Mouse (Mus musculus) small intestine, adult 2 months (tissue): ENCODE results near the gene Katnal1. TPM values are rescaled to one million over a fixed set of nuclear protein-coding genes. Genes with fewer than 3 reads are reported as not detected.
A peak's percentile ranks its signal among the peaks of the same experiment; 100 is the strongest.

Experiments used
- H3K27ac ChIP-seq: fragments of 200-500 bp; 2 replicates; pipeline ENCODE4 v1.5.1; 2012; ENCODE audit warnings: low read depth, low read length, control low read depth, inconsistent platforms; ENCODE audit not compliant: insufficient read depth
- H3K27me3 ChIP-seq: fragments of 200-500 bp; 2 replicates; pipeline ENCODE4 v1.6.1; 2012; ENCODE audit warnings: mild to moderate bottlenecking, moderate library complexity, low read length, inconsistent platforms; ENCODE audit not compliant: control insufficient read depth, insufficient read depth
- H3K36me3 ChIP-seq: fragments of 200-500 bp; 2 replicates; pipeline ENCODE4 v1.6.1; 2012; ENCODE audit warnings: mild to moderate bottlenecking, low read length, control low read depth, inconsistent platforms; ENCODE audit not compliant: control insufficient read depth, insufficient read depth
- H3K4me1 ChIP-seq: fragments of 200-500 bp; 2 replicates; pipeline ENCODE4 v1.6.1; 2012; ENCODE audit warnings: low read length, inconsistent platforms, mixed read lengths; ENCODE audit not compliant: control insufficient read depth, insufficient read depth, insufficient read length
- H3K4me3 ChIP-seq: fragments of 200-500 bp; 2 replicates; pipeline ENCODE4 v1.5.1; 2012; ENCODE audit warnings: low read depth, mild to moderate bottlenecking, control low read depth, inconsistent platforms, low read length, moderate library complexity
- CTCF ChIP-seq: fragments of 200-500 bp; IDR thresholded peaks from 2 replicates; pipeline ENCODE4 v1.5.1; 2012; ENCODE audit warnings: low read depth, mild to moderate bottlenecking, control low read depth, inconsistent platforms, low read length, moderate library complexity, mixed read lengths; ENCODE audit not compliant: insufficient replicate concordance, insufficient read length; ENCODE audit errors: extremely low read depth
- POLR2A ChIP-seq: fragments of 200-500 bp; IDR thresholded peaks from 2 replicates; pipeline ENCODE4 v1.6.1; 2012; ENCODE audit warnings: low read depth, mild to moderate bottlenecking, control low read depth, inconsistent platforms, low read length, moderate library complexity
- whole genome bisulfite sequencing: fragments of 180-500 bp; shearing (Covaris S2); methylation state at CpG from one replicate; pipeline ENCODE4 v1.1.7; 2018; 5-methylcytosine and 5-hydroxymethylcytosine counted together
- polyA plus RNA-seq: library from polyadenylated mRNA; depleted of rRNA; stranded (reverse); fragments of >200 nt; gene quantifications from 2 replicates; pipeline ENCODE4 v1.2.3, GENCODE M21; 2012

Gene Katnal1
- polyA plus RNA-seq, 1 experiment: 0.82 TPM

- no peaks in the 10 kb centered on the region for H3K27me3 ChIP-seq
- no peak overlapping the region for H3K27ac ChIP-seq
- peaks cover 2% of the 10 kb centered on the region; the same call in 1 of the 2 replicates for H3K4me1 ChIP-seq
- H3K4me3 ChIP-seq: no peak overlapping the region
- no peaks in the 10 kb centered on the region for H3K36me3 ChIP-seq
- whole genome bisulfite sequencing: 89% methylated on average over 6 of the region's 6 CpGs
- TF ChIP-seq POLR2A (no peak), CTCF (no peak)
Observed at GRCm38 (mm10) chr5:148935871-148936270, 6.8 kb upstream of the Katnal1 start.

GRCm38 (mm10) chr5:148935071-148935821 lies 6.1 kb upstream of the Katnal1 start:
- H3K27ac ChIP-seq: no peak overlapping the region
- H3K27me3 ChIP-seq: no peaks in the 10 kb centered on the region
- WGBS: 51% methylated on average over 7 of the region's 7 CpGs
- H3K4me3 ChIP-seq: no peak overlapping the region
- H3K36me3 ChIP-seq: no peaks in the 10 kb centered on the region
- TF ChIP-seq POLR2A (no peak), CTCF (no peak)
- peaks cover 2% of the 10 kb centered on the region; the same call in 1 of the 2 replicates for H3K4me1 ChIP-seq

GRCm38 (mm10) chr5:148934457-148934856 lies 5.3 kb upstream of the Katnal1 start:
- Histone ChIP-seq H3K4me1 (peaks cover 2% of the 10 kb centered on the region; the same call in 1 of the 2 replicates), H3K27ac (no peak overlapping the region), H3K27me3 (no peaks in the 10 kb centered on the region), H3K4me3 (no peak overlapping the region), H3K36me3 (no peaks in the 10 kb centered on the region)
- TF ChIP-seq POLR2A (no peak), CTCF (no peak)
- 39% methylated on average over 6 of the region's 6 CpGs for WGBS

DNA sequence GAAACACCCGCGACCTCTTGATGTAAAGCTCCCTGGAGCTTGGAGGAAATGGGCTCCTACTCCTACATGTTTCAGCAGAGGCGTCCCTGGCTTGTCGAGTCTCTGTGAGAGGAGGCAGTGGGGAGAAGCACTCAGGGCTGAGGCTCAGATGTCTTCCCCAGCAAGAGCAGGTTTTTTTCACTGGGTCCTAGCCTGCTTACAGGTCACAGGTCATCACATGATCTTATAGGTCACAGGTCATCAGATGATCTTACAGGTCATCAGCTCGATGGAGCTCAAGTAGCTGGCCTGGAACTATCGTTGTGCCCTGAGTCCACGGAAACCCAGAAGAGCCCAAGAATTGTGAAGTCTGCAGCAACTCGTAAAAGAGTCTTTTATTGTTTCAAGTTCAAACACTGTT lies 4.6 kb upstream of the Katnal1 start:
- Histone ChIP-seq H3K27me3 (no peaks in the 10 kb centered on the region), H3K4me3 (no peak overlapping the region), H3K36me3 (no peaks in the 10 kb centered on the region), H3K4me1 (peaks cover 5% of the 10 kb centered on the region), H3K27ac (no peak overlapping the region)
- 46% methylated on average over 8 of the region's 8 CpGs for WGBS
- TF ChIP-seq POLR2A (no peak), CTCF (no peak)

- Histone ChIP-seq H3K36me3 (no peaks in the 10 kb centered on the region), H3K27me3 (no peaks in the 10 kb centered on the region), H3K27ac (no peak overlapping the region), H3K4me3 (no peak overlapping the region), H3K4me1 (peaks cover 5% of the 10 kb centered on the region)
- TF ChIP-seq POLR2A (no peak), CTCF (no peak)
- 43% methylated on average over 1 of the region's 1 CpGs for WGBS
Observed at GRCm38 (mm10) chr5:148931301-148931700, 2.2 kb upstream of the Katnal1 start.

- WGBS: under 1% methylated on average over 69 of the region's 69 CpGs
- Histone ChIP-seq H3K4me3 (peak overlapping the region; percentile 93), H3K36me3 (no peaks in the 10 kb centered on the region), H3K27ac (peak overlapping the region; percentile 25; the same call in 1 of the 2 replicates), H3K4me1 (peaks cover 5% of the 10 kb centered on the region), H3K27me3 (no peaks in the 10 kb centered on the region)
- TF ChIP-seq POLR2A (peak; percentile 55; the same call in 1 of the 2 replicates), CTCF (peak; percentile 7; the same call in 1 of the 2 replicates)
Observed at GRCm38 (mm10) chr5:148928382-148929115, 571 bp downstream of the Katnal1 start.

- Histone ChIP-seq H3K4me1 (peaks cover 5% of the 10 kb centered on the region), H3K4me3 (no peak overlapping the region), H3K36me3 (no peaks in the 10 kb centered on the region), H3K27ac (no peak overlapping the region), H3K27me3 (no peaks in the 10 kb centered on the region)
- whole genome bisulfite sequencing: 72% methylated on average over 5 of the region's 5 CpGs
- TF ChIP-seq POLR2A (no peak), CTCF (no peak)
Observed at GRCm38 (mm10) chr5:148927717-148928223, 1.4 kb downstream of the Katnal1 start.
